Mouse (Mus musculus): ENCODE results near the gene Dixdc1. TPM values are rescaled to one million over a fixed set of nuclear protein-coding genes. Genes with fewer than 3 reads are reported as not detected.

Gene Dixdc1
- polyA plus RNA-seq (2017; shearing (Covaris generic)) = 0.34 TPM

GRCm38 (mm10) chr9:50738914-50739870, at the start of gene Dixdc1:
Gene Dixdc1 (minus strand): TSS chr9:50739517.

GRCm38 (mm10) chr9:50774991-50775612, 35.8 kb upstream of the Dixdc1 start, which contains the start of the genes Alg9 and 1110032A03Rik:
Gene Alg9 (plus strand): TSS chr9:50775019.
Gene 1110032A03Rik (minus strand): TSS chr9:50775520.

GRCm38 (mm10) chr9:50768107-50769002, 29.0 kb upstream of the Dixdc1 start, which contains the start of gene Fdxacb1:
Gene Fdxacb1 (plus strand): TSS chr9:50768236.

GRCm38 (mm10) chr9:50752054-50752602, 12.8 kb upstream of the Dixdc1 start, which contains the start of gene Hspb2:
Gene Hspb2 (minus strand): TSS chr9:50752354.

GRCm38 (mm10) chr9:50751323-50751722, 12.0 kb upstream of the Dixdc1 start, which contains the start of gene Cryab:
Gene Cryab (plus strand): TSS chr9:50751325.

GRCm38 (mm10) chr9:50746214-50746677, 6.9 kb upstream of the Dixdc1 start, which contains the start of gene 2310030G06Rik:
Gene 2310030G06Rik (minus strand): TSS chr9:50746536.

GRCm38 (mm10) chr9:50659392-50660217, 79.7 kb downstream of the Dixdc1 start, which contains the start of gene Dlat:
Gene Dlat (minus strand): TSS chr9:50659780.

GRCm38 (mm10) chr9:50616766-50617603, 122.3 kb downstream of the Dixdc1 start, which contains the start of the genes Pih1d2 and Nkapd1:
Gene Pih1d2 (plus strand): TSS chr9:50617321.
Gene Nkapd1 (minus strand): TSS chr9:50617464.

Other genes starting within 250 kb of the Dixdc1 start
- gene Plet1, start 245.0 kb downstream of the Dixdc1 start, polyA plus RNA-seq (2017; shearing (Covaris generic)) = not detected
- gene Pts, start 210.8 kb downstream of the Dixdc1 start, polyA plus RNA-seq (2017; shearing (Covaris generic)) = 145 TPM
- 5.3 TPM for gene Il18, start 184.7 kb downstream of the Dixdc1 start, polyA plus RNA-seq (2017; shearing (Covaris generic))
- gene Bco2, start 184.3 kb downstream of the Dixdc1 start, polyA plus RNA-seq (2017; shearing (Covaris generic)) = 0.94 TPM
- not detected for gene Tex12, start 178.2 kb downstream of the Dixdc1 start, polyA plus RNA-seq (2017; shearing (Covaris generic))
- gene Sdhd, start 135.7 kb downstream of the Dixdc1 start, polyA plus RNA-seq (2017; shearing (Covaris generic)) = 171 TPM
- gene Timm8b, start 135.6 kb downstream of the Dixdc1 start, polyA plus RNA-seq (2017; shearing (Covaris generic)) = 109 TPM
- 0.77 TPM for gene Pih1d2, start 122.2 kb downstream of the Dixdc1 start, polyA plus RNA-seq (2017; shearing (Covaris generic))
- gene Nkapd1, start 122.1 kb downstream of the Dixdc1 start, polyA plus RNA-seq (2017; shearing (Covaris generic)) = 20.5 TPM
- 36.3 TPM for gene Dlat, start 79.7 kb downstream of the Dixdc1 start, polyA plus RNA-seq (2017; shearing (Covaris generic))
- not detected for gene 2310030G06Rik, start 7.0 kb upstream of the Dixdc1 start, polyA plus RNA-seq (2017; shearing (Covaris generic))
- gene Cryab, start 11.8 kb upstream of the Dixdc1 start, polyA plus RNA-seq (2017; shearing (Covaris generic)) = not detected
- not detected for gene Hspb2, start 12.8 kb upstream of the Dixdc1 start, polyA plus RNA-seq (2017; shearing (Covaris generic))
- 10.1 TPM for gene Fdxacb1, start 28.7 kb upstream of the Dixdc1 start, polyA plus RNA-seq (2017; shearing (Covaris generic))
- gene Alg9, start 35.5 kb upstream of the Dixdc1 start, polyA plus RNA-seq (2017; shearing (Covaris generic)) = 10.9 TPM
- gene 1110032A03Rik, start 36.0 kb upstream of the Dixdc1 start, polyA plus RNA-seq (2017; shearing (Covaris generic)) = 14.7 TPM
- 87.8 TPM for gene Ppp2r1b, start 105.8 kb upstream of the Dixdc1 start, polyA plus RNA-seq (2017; shearing (Covaris generic))